Mouse (Mus musculus) forebrain, embryonic 14.5 days (tissue): ENCODE data around the gene Samd13. TPM values are rescaled to one million over a fixed set of nuclear protein-coding genes. Genes with fewer than 3 reads are reported as not detected.

Source experiments
- ATAC-seq: fragments of 200-750 bp; cut with Nextera tagmentation; 2 replicates; pipeline ENCODE4 v1.8.0; 2017; ENCODE audit warnings: mild to moderate bottlenecking, moderate library complexity
- DNase-seq: peaks from one replicate; pipeline ENCODE4 v3.0.0-alpha.2; 2015; ENCODE audit warnings: low spot score
- H3K27ac ChIP-seq: fragments of 300-500 bp; sonication (generic); 2 replicates; pipeline ENCODE4 v1.5.1; 2014; ENCODE audit warnings: low read depth, mild to moderate bottlenecking, control low read depth, low read length, moderate library complexity
- H3K27me3 ChIP-seq: fragments of 300-500 bp; sonication (generic); replicated peaks from 2 replicates; pipeline ENCODE4 v1.6.1; 2014; ENCODE audit warnings: low read length, control low read depth, mixed read lengths; ENCODE audit not compliant: control insufficient read depth, insufficient read depth
- H3K36me3 ChIP-seq: fragments of 300-500 bp; sonication (generic); 2 replicates; pipeline ENCODE4 v1.6.1; 2014; ENCODE audit warnings: low read length, control low read depth; ENCODE audit not compliant: control insufficient read depth, insufficient read depth
- H3K4me1 ChIP-seq: fragments of 300-500 bp; sonication (generic); 2 replicates; pipeline ENCODE4 v1.6.1; 2014; ENCODE audit warnings: antibody characterized with exemption, low read length, control low read depth; ENCODE audit not compliant: control insufficient read depth, insufficient read depth
- H3K4me2 ChIP-seq: fragments of 300-500 bp; sonication (generic); 2 replicates; pipeline ENCODE4 v1.6.1; 2014; ENCODE audit warnings: mild to moderate bottlenecking, control low read depth, low read length
- H3K4me3 ChIP-seq: fragments of 300-500 bp; sonication (generic); 2 replicates; pipeline ENCODE4 v1.5.1; 2014; ENCODE audit warnings: low read depth, low read length, control low read depth
- H3K9ac ChIP-seq: fragments of 300-500 bp; sonication (generic); 2 replicates; pipeline ENCODE4 v1.6.1; 2014; ENCODE audit warnings: mild to moderate bottlenecking, low read length, control low read depth, moderate library complexity
- H3K9me3 ChIP-seq: fragments of 300-500 bp; sonication (generic); replicated peaks from 2 replicates; pipeline ENCODE4 v1.6.1; 2016; ENCODE audit warnings: low read length, control low read depth, mixed read lengths; ENCODE audit not compliant: control insufficient read depth
- WGBS: fragments of 180-500 bp; shearing (Covaris S2); extraction: QIAGEN DNeasy Blood & Tissue Kit; methylation state at CpG from one replicate; pipeline ENCODE4 v1.1.7; 2014; 5-methylcytosine and 5-hydroxymethylcytosine counted together
- polyA plus RNA-seq: library from polyadenylated mRNA; unstranded; fragments of >200 nt; fragmentation: Nextera tagmentation; extraction: Ambion mirVana; gene quantifications from 2 replicates; pipeline ENCODE4 v1.2.1, GENCODE M21; 2014

Gene Samd13
- polyA plus RNA-seq, 1 experiment from 2014 or later = 0.30 TPM

DNA sequence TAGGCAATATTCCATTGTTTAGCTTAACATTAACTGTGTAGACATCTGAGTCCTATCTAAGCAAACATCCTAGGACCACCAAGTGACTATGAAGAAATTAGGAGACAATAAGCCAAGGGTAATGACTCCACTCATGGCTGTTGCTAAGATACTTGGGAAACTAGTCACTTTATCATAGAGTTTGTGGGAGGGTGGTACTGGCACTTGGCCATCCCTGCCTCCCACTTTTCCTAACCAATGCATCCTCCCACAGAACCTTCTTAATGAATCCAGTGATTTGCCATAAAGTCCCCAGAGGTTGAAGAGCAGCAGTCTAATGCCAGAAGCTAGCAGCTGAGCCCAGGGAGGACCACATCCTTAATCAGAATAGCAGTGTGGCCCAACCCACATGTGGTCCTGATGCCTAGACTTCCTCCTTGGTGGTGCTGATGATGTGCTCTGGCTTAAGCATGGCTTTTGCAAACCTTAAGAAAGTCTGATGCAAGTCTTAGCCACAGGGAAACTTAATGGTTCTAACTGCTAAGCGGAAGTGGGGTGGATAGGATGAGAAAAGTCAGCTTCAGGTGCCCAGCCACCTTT, 27.2 kb downstream of the Samd13 start:
- no peak for DNase-seq
- Histone ChIP-seq H3K4me1 (no peaks in the 10 kb centered on the region), H3K4me3 (no peak overlapping the region), H3K27me3 (no peaks in the 10 kb centered on the region), H3K27ac (no peak overlapping the region), H3K36me3 (no peaks in the 10 kb centered on the region), H3K9me3 (no peaks in the 10 kb centered on the region), H3K9ac (no peak overlapping the region), H3K4me2 (no peak overlapping the region)
- WGBS = 96% methylated on average over 1 of the region's 1 CpGs
- no peak for ATAC-seq

DNA sequence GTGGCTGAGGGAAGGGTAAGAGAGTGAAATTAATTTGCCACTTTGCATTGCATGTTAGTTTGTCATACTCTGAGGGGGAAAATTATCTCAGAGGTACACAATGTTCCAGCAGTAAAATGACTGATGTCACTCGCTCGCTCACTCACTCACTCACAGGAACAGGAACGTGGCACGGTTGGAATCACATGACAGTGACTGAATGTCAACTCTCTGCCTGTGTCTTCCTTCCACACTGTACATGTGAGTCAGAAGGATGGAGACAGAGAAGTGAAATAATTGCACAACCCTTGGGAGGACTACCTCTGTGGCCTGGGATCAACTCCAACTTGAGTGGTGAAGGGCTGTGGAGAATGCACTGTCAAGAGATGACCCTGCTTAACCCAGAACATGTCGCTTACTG, 28.0 kb downstream of the Samd13 start:
- ATAC-seq (no peak), DNase-seq (no peak)
- Histone ChIP-seq H3K4me3 (no peak overlapping the region), H3K4me2 (no peak overlapping the region), H3K4me1 (no peaks in the 10 kb centered on the region), H3K9ac (no peak overlapping the region), H3K27me3 (no peaks in the 10 kb centered on the region), H3K36me3 (no peaks in the 10 kb centered on the region), H3K9me3 (no peaks in the 10 kb centered on the region), H3K27ac (no peak overlapping the region)
- WGBS = 95% methylated on average over 5 of the region's 5 CpGs

DNA sequence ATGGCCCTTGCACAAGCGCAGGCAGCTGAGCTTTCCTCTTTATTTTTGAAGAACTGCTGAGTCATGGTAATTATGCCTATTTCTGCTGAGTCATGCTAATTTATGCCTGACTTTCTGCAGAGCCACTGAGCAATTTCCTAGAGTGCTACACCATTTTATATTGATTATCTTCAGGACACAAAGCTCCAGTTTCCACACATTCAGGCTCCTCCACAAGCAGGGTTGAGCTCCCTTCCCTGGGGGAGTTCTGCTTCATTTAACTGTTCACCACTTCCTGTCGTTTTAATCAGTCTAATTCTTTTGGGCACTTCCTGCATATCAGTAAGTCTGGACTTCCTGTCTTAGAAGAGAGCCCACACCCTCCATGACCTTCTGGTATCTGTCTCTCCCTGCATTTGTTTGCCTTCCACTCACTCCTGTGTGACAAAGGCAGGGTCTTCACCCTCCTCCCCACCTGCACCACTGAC, 30.2 kb downstream of the Samd13 start:
- H3K9me3 ChIP-seq = no peaks in the 10 kb centered on the region
- no peak overlapping the region for H3K9ac ChIP-seq
- ATAC-seq (no peak), DNase-seq (no peak)
- WGBS = 73% methylated on average over 2 of the region's 2 CpGs
- H3K27me3 ChIP-seq = no peaks in the 10 kb centered on the region
- no peak overlapping the region for H3K27ac ChIP-seq
- no peaks in the 10 kb centered on the region for H3K4me1 ChIP-seq
- no peaks in the 10 kb centered on the region for H3K36me3 ChIP-seq
- H3K4me2 ChIP-seq = no peak overlapping the region
- no peak overlapping the region for H3K4me3 ChIP-seq

DNA sequence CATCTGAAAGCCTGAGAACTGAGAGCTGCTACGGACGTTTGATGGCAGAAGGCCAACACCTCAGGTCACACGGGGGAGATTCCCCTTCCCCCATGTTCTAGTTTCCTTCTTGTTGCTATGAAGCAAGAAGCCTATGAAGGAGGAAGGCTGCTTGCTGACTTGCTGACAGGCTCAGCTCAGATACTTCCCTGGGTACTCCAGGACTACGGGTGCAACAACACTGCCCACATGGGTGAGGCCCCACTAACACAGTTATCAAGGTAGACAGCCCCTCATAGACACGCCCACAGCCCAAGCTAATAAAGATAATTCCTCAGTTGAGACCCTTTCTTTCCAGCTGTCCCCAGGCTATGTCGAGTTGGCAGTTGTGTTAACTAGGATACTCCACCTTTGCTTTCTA, 31.7 kb downstream of the Samd13 start:
- Histone ChIP-seq H3K27ac (no peak overlapping the region), H3K27me3 (no peaks in the 10 kb centered on the region), H3K4me3 (no peak overlapping the region), H3K4me2 (no peak overlapping the region), H3K9ac (no peak overlapping the region), H3K4me1 (no peaks in the 10 kb centered on the region), H3K9me3 (no peaks in the 10 kb centered on the region), H3K36me3 (no peaks in the 10 kb centered on the region)
- ATAC-seq = no peak
- 81% methylated on average over 6 of the region's 6 CpGs for WGBS
- DNase-seq = no peak

DNA sequence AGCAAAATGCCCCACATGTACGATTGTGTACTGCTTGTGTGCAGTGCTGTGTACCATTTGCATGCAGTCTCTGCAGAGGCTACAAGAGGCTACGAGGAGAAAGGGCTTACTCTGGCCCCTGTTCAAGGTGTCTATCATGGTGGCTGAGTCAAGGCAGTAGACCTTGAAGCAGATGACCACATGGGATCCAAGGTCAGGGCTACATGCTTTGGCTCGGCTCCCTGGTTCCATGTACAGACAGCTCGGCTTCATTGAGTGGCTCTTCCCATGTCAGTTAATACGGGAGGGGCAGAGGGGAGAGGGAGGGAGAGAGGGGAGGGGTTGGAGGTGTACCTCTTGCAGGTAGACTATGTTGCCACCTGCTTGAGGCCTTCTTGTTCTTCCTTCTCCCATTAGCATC, 33.0 kb downstream of the Samd13 start:
- no peaks in the 10 kb centered on the region for H3K9me3 ChIP-seq
- no peaks in the 10 kb centered on the region for H3K4me1 ChIP-seq
- DNase-seq (no peak), ATAC-seq (no peak)
- H3K9ac ChIP-seq = no peak overlapping the region
- H3K36me3 ChIP-seq = no peaks in the 10 kb centered on the region
- no peak overlapping the region for H3K4me2 ChIP-seq
- no peak overlapping the region for H3K27ac ChIP-seq
- no peak overlapping the region for H3K4me3 ChIP-seq
- WGBS = 89% methylated on average over 5 of the region's 5 CpGs
- no peaks in the 10 kb centered on the region for H3K27me3 ChIP-seq

DNA sequence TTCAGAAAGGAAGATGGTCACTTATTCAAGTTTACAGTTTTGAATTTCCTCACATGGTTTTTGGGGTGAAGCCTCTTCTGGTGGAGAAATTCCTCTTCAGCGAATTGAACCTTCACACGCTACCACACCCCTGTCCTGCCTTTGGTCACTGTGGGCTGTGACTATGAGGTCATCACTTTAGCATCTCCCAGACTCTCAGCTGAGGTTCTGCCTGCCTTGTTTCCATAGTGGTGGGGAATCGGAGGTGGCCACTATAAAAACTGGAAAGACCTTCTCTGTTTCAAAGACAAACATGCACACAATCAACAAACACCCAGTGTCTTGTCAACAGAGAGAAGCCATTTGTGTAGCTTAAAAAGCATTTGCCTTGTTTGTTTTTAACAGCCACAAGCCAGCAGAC, 34.2 kb downstream of the Samd13 start, which contains the start of gene 4930503B20Rik:
Gene 4930503B20Rik, minus strand, starts transcription at position 101 of the 400 bp plus-strand sequence.
- Histone ChIP-seq H3K4me2 (no peak within 1 kb of the TSS), H3K4me3 (no peak within 1 kb of the TSS), H3K27me3 (no peaks in the 10 kb centered on the region), H3K9ac (no peak within 1 kb of the TSS), H3K36me3 (no peaks in the 10 kb centered on the region), H3K9me3 (no peaks in the 10 kb centered on the region), H3K27ac (no peak within 1 kb of the TSS), H3K4me1 (no peaks in the 10 kb centered on the region)
- 92% methylated on average over 3 of the region's 3 CpGs for WGBS
- ATAC-seq (no peak), DNase-seq (no peak)

DNA sequence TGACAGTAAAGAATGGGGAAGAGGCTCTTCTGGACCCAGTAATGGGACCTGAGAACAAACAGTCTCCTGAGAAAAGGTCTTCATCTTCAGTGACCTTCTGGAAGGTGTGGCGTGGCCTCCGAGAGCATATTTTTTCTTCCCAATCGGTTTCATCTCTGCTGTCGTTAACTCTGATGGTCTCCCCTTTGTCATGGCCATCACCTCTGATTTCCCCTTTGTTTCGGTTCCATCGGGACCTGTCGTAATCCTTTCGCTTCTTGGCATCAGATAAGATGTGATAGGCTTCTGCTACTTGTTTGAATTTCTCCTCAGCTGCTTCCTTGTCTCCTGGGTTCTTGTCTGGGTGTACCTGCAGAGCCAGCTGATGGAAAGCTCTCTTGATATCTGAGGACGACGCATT, 34.7 kb downstream of the Samd13 start:
- Histone ChIP-seq H3K27ac (no peak overlapping the region), H3K9me3 (no peaks in the 10 kb centered on the region), H3K4me2 (no peak overlapping the region), H3K27me3 (no peaks in the 10 kb centered on the region), H3K36me3 (no peaks in the 10 kb centered on the region), H3K9ac (no peak overlapping the region), H3K4me3 (no peak overlapping the region), H3K4me1 (no peaks in the 10 kb centered on the region)
- ATAC-seq (no peak), DNase-seq (no peak)
- 94% methylated on average over 10 of the region's 10 CpGs for WGBS

DNA sequence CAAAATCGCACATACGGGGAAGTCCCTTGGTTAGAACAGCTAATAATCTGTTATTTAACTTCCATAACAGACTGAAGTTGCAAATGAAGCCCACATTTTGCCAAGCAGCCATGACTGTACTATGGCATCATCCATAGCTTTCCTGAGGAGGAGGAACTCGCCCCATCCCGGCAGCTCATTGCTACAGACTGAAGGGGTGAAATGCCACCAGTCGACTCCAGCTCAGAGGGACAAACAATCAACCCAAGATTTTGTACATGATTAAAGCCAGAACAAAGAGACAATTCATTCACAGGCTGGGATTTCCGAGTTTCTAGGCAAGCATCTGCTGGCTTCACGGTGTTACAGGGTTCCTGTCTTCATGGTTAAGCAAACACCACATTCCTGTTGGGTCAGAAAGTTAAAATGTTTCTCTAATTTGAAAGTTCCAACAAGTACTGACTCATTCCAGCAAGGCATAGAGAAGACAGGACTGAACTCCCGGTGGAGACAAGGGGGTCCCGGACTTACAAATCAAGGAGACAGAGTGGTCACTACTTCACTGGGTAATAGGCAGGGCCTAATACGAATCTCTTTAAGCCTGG, 36.0 kb downstream of the Samd13 start:
- H3K9ac ChIP-seq = no peak overlapping the region
- no peaks in the 10 kb centered on the region for H3K36me3 ChIP-seq
- 72% methylated on average over 10 of the region's 10 CpGs for WGBS
- DNase-seq (no peak), ATAC-seq (no peak)
- H3K4me3 ChIP-seq = no peak overlapping the region
- H3K27ac ChIP-seq = no peak overlapping the region
- no peaks in the 10 kb centered on the region for H3K4me1 ChIP-seq
- H3K9me3 ChIP-seq = no peaks in the 10 kb centered on the region
- H3K4me2 ChIP-seq = no peak overlapping the region
- no peaks in the 10 kb centered on the region for H3K27me3 ChIP-seq

DNA sequence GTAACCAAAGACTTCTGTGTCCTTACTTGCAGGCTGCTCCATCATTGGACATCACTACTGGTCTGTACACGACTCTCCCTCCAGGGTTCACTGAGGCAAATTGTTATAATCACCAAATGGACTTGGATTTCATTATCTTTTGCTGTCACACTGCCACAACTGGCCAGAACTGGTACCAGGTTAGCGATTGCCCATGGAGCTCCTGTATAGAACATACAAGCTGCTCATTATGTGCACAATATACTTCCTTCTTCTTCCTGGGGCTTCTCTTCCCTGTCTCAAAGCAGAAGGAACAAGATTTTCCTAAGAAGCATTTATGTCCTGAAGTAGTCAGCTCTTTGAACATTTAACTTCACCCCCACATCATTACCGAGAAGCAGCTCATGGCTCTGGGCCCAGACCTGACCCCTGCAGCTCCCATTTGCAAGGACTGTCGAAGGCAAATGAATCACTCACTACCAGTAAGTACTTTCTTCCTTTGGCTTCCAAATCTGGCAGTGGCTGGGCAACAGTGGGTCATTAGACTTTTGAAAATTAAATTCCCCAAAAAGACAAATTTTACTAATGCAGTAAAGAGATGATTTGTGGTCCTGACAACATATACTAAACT, 43.5 kb downstream of the Samd13 start:
- DNase-seq (peak; percentile 20), ATAC-seq (no peak)
- no peaks in the 10 kb centered on the region for H3K9me3 ChIP-seq
- no peaks in the 10 kb centered on the region for H3K27me3 ChIP-seq
- H3K27ac ChIP-seq = no peak overlapping the region
- H3K4me2 ChIP-seq = no peak overlapping the region
- no peaks in the 10 kb centered on the region for H3K4me1 ChIP-seq
- no peak overlapping the region for H3K9ac ChIP-seq
- no peaks in the 10 kb centered on the region for H3K36me3 ChIP-seq
- 45% methylated on average over 4 of the region's 4 CpGs for WGBS
- no peak overlapping the region for H3K4me3 ChIP-seq
